Mouse (Mus musculus) skeletal muscle tissue, postnatal 0 days (tissue): Measurements from ENCODE around the gene Zdhhc6. TPM values are rescaled to one million over a fixed set of nuclear protein-coding genes. Genes with fewer than 3 reads are reported as not detected.

Experiments used
- polyA plus RNA-seq: library from polyadenylated mRNA; unstranded; fragments of >200 nt; fragmentation: Nextera tagmentation; extraction: Ambion mirVana; gene quantifications from 2 replicates; pipeline ENCODE4 v1.2.1, GENCODE M21; 2015

Zdhhc6 gene
- polyA plus RNA-seq = 39.8 and 43.8 TPM in 2 replicates

GRCm38 (mm10) chr19:55315452-55316108 is at the start of gene Zdhhc6:
TSS of gene Zdhhc6 (minus strand) at chr19:55316032.

GRCm38 (mm10) chr19:55316109-55316714 is 380 bp upstream of the Zdhhc6 start, which contains the start of gene Vti1a:
TSS of gene Vti1a (plus strand) at chr19:55316295.

DNA sequence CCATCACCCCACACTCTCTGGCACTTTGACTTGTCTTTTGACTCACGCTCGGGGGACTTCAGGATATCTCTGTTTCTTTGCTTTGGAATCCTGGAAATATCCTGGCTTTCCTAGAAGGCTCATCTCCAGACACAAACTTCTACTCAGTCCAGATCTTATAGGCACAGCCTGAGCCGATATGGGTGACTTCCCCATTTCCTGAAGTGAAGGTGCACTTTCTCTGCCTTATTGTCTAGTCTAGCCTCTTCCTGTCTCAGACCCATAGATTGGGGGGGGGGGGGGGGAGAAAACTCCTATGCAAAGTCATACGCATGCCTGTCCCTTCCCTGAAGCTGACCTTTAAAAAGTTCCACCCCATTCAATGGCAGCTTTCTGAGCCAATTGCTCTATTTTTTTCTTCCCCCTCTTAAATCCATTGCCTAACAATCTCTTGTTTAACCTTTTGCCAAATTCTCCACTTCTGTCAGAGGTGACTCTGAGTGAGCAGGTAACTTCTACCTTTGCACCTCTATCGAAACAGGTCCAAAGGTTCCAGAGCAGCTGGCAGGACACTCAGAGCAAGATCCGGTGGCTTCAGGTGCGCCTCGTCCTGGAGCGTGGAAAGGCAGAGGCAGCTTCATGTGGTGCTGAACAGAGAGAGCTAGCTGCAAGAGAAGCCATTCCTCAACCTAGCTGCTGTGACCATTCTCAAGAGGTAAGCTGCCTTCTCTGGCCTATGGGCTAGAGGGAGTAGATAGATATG is 64.3 kb downstream of the Zdhhc6 start, which contains the start of gene Acsl5:
Acsl5 (plus strand) TSS at position 556 of the 742 bp plus-strand sequence.

GRCm38 (mm10) chr19:55241186-55241645 is 74.6 kb downstream of the Zdhhc6 start, which contains the start of gene Gucy2g:
TSS of gene Gucy2g (minus strand) at chr19:55241236.

Other genes starting within 250 kb of the Zdhhc6 start
- gene Gpam, start 188.8 kb downstream of the Zdhhc6 start, polyA plus RNA-seq = 19.1 and 22.5 TPM in 2 replicates
- not detected in 2 replicates for gene Tectb, start 135.3 kb downstream of the Zdhhc6 start, polyA plus RNA-seq
- gene Gucy2g, start 74.8 kb downstream of the Zdhhc6 start, polyA plus RNA-seq = 0.04 and 0.05 TPM in 2 replicates
- 6.9 and 13.8 TPM in 2 replicates for gene Acsl5, start 64.1 kb downstream of the Zdhhc6 start, polyA plus RNA-seq
- 9.6 and 11.5 TPM in 2 replicates for gene Vti1a, start 263 bp upstream of the Zdhhc6 start, polyA plus RNA-seq